Comparison of ENCODE assay signal across 14 mouse cellular contexts in genomic region chr15:63162881-63163549, GRCm38 (mm10).
DNase-seq lines count a peak whose midpoint lies in the region; ATAC-seq and TF ChIP-seq lines count a peak whose summit lies in the region.
"Had no signal": no experiment of that assay in that cellular context is flagged by ENCODE, and none has a peak within 500 bp of the region (broad histone marks: within the 10 kb centered on the region; RNA-seq: fewer than 3 reads in every experiment).

No protein-coding gene starts in this region.

- H3K4me2 ChIP-seq in hindbrain, embryonic 15.5 days, result no peak overlapping the region
- no peak overlapping the region for H3K4me2 ChIP-seq in stomach, embryonic 14.5 days (replicated peaks; ENCODE audit: low read depth, low read length)
- no peak overlapping the region for H3K4me2 ChIP-seq in stomach, postnatal 0 days (replicated peaks; ENCODE audit: low read depth)
- H3K4me2 ChIP-seq: limb, embryonic 15.5 days; midbrain, embryonic 15.5 days had no signal

- no peaks in the 10 kb centered on the region for H3K36me3 ChIP-seq in hindbrain, embryonic 15.5 days
- no peaks in the 10 kb centered on the region for H3K36me3 ChIP-seq in hindbrain, embryonic 10.5 days
- H3K36me3 ChIP-seq in stomach, embryonic 14.5 days (ENCODE audit: control insufficient read depth, insufficient read depth, low read length), result no peaks in the 10 kb centered on the region
- no peaks in the 10 kb centered on the region for H3K36me3 ChIP-seq in stomach, postnatal 0 days (ENCODE audit: control insufficient read depth, insufficient read depth, low read length)
- H3K36me3 ChIP-seq: limb, embryonic 15.5 days; midbrain, embryonic 15.5 days had no signal

- no peaks in the 10 kb centered on the region for H3K27me3 ChIP-seq in hindbrain, embryonic 15.5 days
- no peaks in the 10 kb centered on the region for H3K27me3 ChIP-seq in hindbrain, embryonic 10.5 days (ENCODE audit: insufficient read depth, poor library complexity, severe bottlenecking)
- no peaks in the 10 kb centered on the region for H3K27me3 ChIP-seq in stomach, embryonic 14.5 days (ENCODE audit: control insufficient read depth, insufficient read depth, low read length)
- no peaks in the 10 kb centered on the region for H3K27me3 ChIP-seq in stomach, postnatal 0 days (ENCODE audit: control insufficient read depth, insufficient read depth, low read length)
- H3K27me3 ChIP-seq: limb, embryonic 15.5 days; midbrain, embryonic 15.5 days had no signal

- ATAC-seq in hindbrain, embryonic 15.5 days (ENCODE audit: low FRiP score, low read depth), result peak; percentile 30; the same call in 1 of the 2 replicates
- no peak; the same call in 1 of the 2 replicates for ATAC-seq in stomach, embryonic 14.5 days (ENCODE audit: insufficient number of reproducible peaks, insufficient read depth, low FRiP score, low read depth)
- no peak for ATAC-seq in stomach, postnatal 0 days (ENCODE audit: low FRiP score, low TSS enrichment)
- no peak for ATAC-seq in cerebellum, adult (ENCODE audit: insufficient number of reproducible peaks, low FRiP score, low TSS enrichment)
- ATAC-seq: midbrain, embryonic 15.5 days had no signal

- H3K4me3 ChIP-seq in hindbrain, embryonic 15.5 days, result no peak overlapping the region
- no peak overlapping the region for H3K4me3 ChIP-seq in hindbrain, embryonic 10.5 days
- H3K4me3 ChIP-seq in stomach, embryonic 14.5 days (ENCODE audit: low read depth, low read length), result no peak overlapping the region
- H3K4me3 ChIP-seq in stomach, postnatal 0 days (ENCODE audit: low read depth, low read length), result no peak overlapping the region
- H3K4me3 ChIP-seq in layer of hippocampus, adult 2 months, result no peak overlapping the region
- H3K4me3 ChIP-seq: limb, embryonic 15.5 days; midbrain, embryonic 15.5 days had no signal

- no peaks in the 10 kb centered on the region for H3K9me3 ChIP-seq in hindbrain, embryonic 15.5 days
- H3K9me3 ChIP-seq in hindbrain, embryonic 10.5 days, result no peaks in the 10 kb centered on the region
- no peaks in the 10 kb centered on the region for H3K9me3 ChIP-seq in stomach, embryonic 14.5 days (ENCODE audit: control insufficient read depth, low read depth, low read length)
- no peaks in the 10 kb centered on the region for H3K9me3 ChIP-seq in stomach, postnatal 0 days (ENCODE audit: control insufficient read depth, low read length)
- H3K9me3 ChIP-seq: limb, embryonic 15.5 days; midbrain, embryonic 15.5 days had no signal

- TF ChIP-seq EP300 in stomach, postnatal 0 days (optimal IDR thresholded peaks at IDR 0.05), result no peak

- 58% methylated on average over 4 of the region's 4 CpGs for WGBS in hindbrain, embryonic 15.5 days
- WGBS in hindbrain, embryonic 10.5 days, result 73% methylated on average over 4 of the region's 4 CpGs
- 24% methylated on average over 4 of the region's 4 CpGs for WGBS in stomach, embryonic 14.5 days
- 30% methylated on average over 4 of the region's 4 CpGs for WGBS in stomach, postnatal 0 days

- TF ChIP-seq CTCF in stomach, postnatal 0 days (IDR thresholded peaks at IDR 0.05; ENCODE audit: low read depth), result no peak
- TF ChIP-seq CTCF in layer of hippocampus, adult 2 months (conservative IDR thresholded peaks at IDR 0.05), result no peak

- DNase-seq in hindbrain, embryonic 10.5 days (ENCODE audit: low spot score), result no peak
- no peak for DNase-seq in stomach, postnatal 0 days (ENCODE audit: low spot score)
- peak; percentile 22 to 26 for DNase-seq in layer of hippocampus, adult 2 months (ENCODE audit: low spot score in 2 of 2)
- DNase-seq in telencephalon, adult 2 months (ENCODE audit: low read depth, low spot score), result peak; percentile 54
- no peak for DNase-seq in natural killer cell, adult 2 months (ENCODE audit: low spot score in 2 of 2)
- DNase-seq: cerebellum, adult 18-20 months; heart, postnatal 36 days; kidney, postnatal 14 days; thymus, adult 2 months had no signal

- H3K27ac ChIP-seq in hindbrain, embryonic 15.5 days (replicated peaks), result no peak overlapping the region
- no peak overlapping the region; the same call in 1 of the 2 replicates for H3K27ac ChIP-seq in hindbrain, embryonic 10.5 days
- H3K27ac ChIP-seq in stomach, embryonic 14.5 days (ENCODE audit: low read length), result peak overlapping the region; percentile 11
- no peak overlapping the region for H3K27ac ChIP-seq in stomach, postnatal 0 days (replicated peaks)
- peak overlapping the region; percentile 62; the same call in 1 of the 2 replicates for H3K27ac ChIP-seq in layer of hippocampus, adult 2 months
- H3K27ac ChIP-seq: limb, embryonic 15.5 days; midbrain, embryonic 15.5 days had no signal

- H3K4me1 ChIP-seq in hindbrain, embryonic 15.5 days (replicated peaks), result no peaks in the 10 kb centered on the region
- H3K4me1 ChIP-seq in hindbrain, embryonic 10.5 days (replicated peaks), result no peaks in the 10 kb centered on the region; the same call in 1 of the 2 replicates
- H3K4me1 ChIP-seq in stomach, embryonic 14.5 days (ENCODE audit: control insufficient read depth, insufficient read depth, low read length), result peaks cover 4% of the 10 kb centered on the region; the same call in 1 of the 2 replicates
- no peaks in the 10 kb centered on the region for H3K4me1 ChIP-seq in stomach, postnatal 0 days (replicated peaks; ENCODE audit: control insufficient read depth, insufficient read depth)
- H3K4me1 ChIP-seq: midbrain, embryonic 15.5 days had no signal

- no peak overlapping the region for H3K9ac ChIP-seq in hindbrain, embryonic 15.5 days
- H3K9ac ChIP-seq in stomach, embryonic 14.5 days (replicated peaks; ENCODE audit: low read depth, low read length), result no peak overlapping the region
- no peak overlapping the region for H3K9ac ChIP-seq in stomach, postnatal 0 days (ENCODE audit: low read length)
- H3K9ac ChIP-seq: limb, embryonic 15.5 days; midbrain, embryonic 15.5 days had no signal

Comparison
In these comparisons a context has a peak if more than half of its experiments do, and no peak if none do; other contexts are left out.
1. H3K27ac ChIP-seq: peak in stomach, embryonic 14.5 days (single experiment) and layer of hippocampus, adult 2 months (single experiment); none in hindbrain, embryonic 15.5 days (single experiment), hindbrain, embryonic 10.5 days (single experiment) and stomach, postnatal 0 days (single experiment).
2. DNase-seq: peak in layer of hippocampus, adult 2 months (2 of 2) and telencephalon, adult 2 months (single experiment); none in hindbrain, embryonic 10.5 days (single experiment), stomach, postnatal 0 days (single experiment) and natural killer cell, adult 2 months (0 of 2).